Mouse (Mus musculus) testis, postnatal 14 days (tissue): ENCODE data around the gene Rprd1b.

Source experiments
- DNase-seq: peaks from one replicate; pipeline ENCODE4 v3.0.0; 2021; ENCODE audit warnings: low spot score

Gene Rprd1b

DNA sequence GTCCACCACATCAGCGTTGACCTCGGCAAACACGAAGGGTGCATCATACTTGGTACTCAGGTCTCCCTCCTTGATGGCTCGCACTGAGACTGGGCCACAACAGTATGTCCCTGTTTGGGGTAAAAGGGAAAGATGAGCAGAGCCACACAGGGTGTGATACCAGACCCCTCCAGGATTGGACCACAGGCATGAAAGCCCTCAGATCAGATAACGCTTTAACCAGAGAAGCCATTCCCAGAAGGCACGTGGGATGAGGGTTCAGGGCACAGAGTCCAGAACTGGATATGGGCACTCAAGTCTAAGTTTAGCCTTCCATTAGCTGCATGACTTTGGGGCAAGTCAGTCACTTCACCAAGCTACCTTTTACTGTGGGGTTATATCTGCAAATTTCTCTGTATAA lies 98.9 kb downstream of the Rprd1b start:
- no peak for DNase-seq

DNA sequence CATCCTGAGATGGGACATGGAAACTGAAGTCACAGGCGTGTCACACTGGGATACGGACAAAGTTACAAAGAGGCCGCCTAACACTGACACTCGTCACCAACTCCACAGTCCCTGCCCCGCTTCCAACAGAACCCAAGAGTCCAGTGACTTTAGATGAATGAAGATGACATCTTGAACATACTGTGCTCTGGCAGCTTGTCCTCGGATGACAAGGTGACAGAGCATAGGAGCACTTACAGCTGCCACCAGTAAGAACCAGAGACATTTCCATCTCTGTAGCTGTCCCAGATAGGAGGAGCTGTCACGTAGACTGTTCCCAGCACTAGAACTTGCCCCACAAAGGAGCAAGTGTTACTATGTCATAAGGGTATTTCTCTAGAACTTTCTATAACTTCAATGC lies 99.6 kb downstream of the Rprd1b start:
- DNase-seq = no peak

DNA sequence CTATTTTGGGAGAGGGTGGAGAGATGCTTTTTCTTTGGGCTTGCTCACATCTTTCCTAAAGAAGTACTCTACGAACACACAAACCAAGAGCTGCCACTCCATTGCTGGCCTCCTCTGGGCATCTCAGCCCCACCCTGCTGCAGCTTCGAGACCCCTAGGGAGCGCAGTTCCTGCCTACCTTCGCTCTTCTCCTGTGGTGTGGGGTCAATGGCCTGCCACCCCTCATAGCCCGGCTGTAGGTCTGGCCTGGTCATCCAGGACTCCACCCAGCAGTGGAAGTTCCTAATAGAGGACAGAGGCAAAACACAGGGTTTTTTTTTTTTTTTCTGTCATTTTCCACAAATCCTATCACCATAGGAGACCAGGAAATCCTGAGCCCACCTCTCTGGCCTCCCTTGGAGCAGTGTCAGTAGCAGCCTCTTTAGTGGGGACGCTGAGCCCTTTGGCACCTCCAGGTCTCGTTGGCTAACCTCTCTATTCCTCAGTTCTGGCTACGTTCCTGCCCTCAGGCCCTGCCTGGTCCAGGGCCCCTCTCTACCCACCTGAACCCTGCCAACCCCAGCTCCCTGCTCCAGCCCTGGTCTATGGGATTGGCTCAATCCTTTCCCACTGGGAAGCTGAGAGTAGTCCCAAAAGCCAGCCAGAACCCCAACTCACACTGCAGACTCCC lies 100.3 kb downstream of the Rprd1b start:
- DNase-seq = no peak

DNA sequence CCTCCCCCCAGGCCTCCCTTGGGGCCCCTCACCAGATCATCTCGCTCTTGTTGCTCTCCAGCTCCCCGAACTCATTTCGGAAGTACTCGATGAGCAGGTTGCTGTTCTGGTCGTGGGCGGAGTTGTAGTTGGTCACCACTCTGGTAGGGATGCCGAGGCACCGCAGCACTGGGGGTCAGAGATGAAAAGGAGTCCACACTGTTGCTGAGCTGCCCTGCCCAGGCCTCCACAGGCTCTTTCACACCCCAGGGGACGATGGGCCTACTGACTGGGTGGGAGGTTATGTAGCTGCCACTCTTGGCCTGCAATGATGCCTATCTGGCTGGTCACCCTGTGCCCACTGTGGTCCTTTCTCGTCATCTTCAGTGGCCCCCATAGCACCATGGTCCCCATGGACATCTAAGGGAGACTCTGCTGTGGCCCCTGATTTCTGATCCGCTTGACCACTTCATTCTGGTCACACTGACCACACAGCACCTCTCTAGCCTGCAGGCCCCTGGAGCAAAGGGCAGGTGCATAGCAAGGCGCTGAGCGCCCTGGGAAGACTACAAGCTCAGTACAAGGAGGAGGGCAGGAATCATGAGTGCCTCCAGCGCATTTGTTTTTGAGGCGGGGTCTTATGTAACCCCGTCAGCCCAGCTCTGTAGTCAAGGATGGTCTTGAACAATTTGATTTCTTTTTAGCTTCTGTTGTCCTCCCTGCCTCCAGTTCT lies 101.2 kb downstream of the Rprd1b start:
- DNase-seq = no peak

DNA sequence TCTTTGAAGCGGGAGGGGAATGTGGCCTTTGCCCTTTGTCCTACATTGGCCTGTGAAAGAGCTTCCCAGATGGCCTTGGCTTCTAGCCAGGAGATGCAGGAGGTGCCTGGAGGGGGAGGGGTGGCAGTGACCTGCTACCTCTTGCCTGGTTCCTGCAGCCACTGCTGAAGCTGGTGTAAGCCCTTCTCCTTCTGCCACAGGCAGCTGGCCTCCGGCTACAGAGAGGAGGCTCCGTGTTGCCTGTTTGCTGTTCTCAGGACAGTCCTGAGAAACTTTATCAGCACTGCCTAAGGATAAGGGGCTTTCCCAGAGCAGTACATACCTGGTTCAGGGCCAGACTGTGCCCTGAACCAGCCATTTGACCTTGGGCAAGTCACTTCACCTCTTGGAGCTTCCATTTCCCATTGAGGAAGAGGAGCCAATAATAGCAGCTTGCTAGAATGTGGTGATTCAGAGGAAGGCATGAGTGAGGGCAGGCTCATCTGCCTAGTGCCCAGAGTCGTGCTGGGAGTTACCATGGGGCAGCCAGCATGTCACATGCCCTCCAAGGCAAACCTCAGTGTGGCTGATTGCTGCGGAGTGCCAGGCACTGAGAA lies 102.2 kb downstream of the Rprd1b start:
- DNase-seq = no peak

DNA sequence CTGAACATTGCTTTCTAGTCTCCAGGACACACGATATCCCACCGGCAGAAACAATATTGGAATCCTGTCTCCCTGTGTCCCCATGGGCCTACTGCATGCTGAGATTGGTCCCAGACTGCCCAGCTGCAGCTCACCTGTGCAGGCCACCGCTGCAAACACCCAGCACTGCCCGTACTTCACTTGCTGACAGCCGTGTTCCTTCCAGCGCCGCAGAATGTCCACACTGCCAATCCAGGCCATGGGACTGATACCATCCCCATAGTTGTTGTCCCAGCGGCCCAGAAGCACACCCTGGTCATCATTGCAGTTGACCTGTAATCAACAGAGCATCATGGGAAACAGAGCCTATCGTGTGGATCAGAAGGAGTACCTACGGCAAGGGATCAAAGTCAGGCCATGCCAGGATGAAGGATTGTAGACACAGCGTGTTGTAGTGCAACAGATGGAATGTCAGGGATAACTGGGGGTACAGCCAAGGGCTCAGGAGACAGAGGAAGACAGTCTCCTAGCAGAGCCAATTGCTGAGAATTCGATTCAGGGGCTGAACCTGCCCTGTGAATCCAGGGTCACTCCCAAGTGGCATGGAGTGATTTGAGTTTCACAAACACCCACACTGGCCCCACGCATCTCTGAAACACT lies 103.0 kb downstream of the Rprd1b start:
- no peak for DNase-seq

DNA sequence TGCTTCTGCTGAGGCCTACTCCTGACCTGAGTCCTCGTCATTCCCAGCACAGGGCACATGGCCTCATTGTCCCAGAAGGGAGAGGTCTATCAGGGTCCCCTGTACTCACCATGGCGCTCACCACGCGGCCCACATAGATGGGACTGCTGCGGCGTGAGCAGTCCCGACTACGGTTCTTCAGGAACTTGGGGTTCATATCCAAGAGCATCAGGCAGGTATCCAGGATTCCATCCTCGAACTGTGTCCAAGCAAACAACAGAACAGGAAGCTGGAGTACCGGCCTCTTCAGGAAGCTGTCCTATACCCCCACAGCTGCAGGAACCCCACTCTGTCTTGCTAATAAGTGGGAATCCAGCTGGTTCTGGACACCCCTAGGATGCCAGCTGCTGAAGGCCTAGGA lies 104.0 kb downstream of the Rprd1b start:
- no peak for DNase-seq

DNA sequence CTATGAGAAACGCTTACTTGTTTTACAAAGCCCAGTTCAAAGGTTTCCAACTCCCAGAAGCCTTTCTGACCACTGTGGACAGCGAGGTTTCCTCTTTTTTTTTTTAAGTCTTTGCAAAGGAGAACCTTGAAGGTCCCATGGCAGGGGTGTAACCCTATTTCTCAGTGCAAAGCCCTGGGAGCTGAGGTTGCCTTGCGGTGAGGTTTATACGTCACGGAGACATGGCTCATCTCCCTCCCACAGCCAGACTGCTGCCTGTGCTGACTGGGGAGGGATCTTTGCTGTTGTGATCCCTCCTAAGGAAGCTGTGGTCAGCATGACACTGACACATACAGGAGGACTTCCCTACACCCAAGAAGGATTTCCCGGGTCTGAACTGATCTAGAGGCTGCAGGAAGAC lies 104.8 kb downstream of the Rprd1b start:
- no peak for DNase-seq

DNA sequence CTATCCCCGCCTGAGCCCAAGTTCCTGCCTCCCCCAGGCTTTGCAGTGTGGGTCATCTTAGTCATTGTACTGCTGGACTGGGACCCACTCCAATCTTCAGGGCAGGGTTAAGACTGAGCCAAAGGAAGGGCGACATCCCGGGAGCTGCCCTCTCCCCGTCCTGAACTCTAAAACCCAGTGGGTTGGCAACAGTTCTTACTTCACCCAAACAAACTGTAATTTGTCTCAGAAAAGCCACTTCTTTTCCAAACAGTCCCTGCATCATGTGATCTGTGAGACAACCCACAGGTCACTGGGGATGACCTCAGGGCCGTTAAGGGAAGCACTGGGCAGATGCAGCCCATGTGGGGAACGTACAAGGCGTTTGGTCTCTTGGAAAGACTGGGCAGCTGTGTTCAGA lies 107.9 kb downstream of the Rprd1b start:
- DNase-seq = no peak

DNA sequence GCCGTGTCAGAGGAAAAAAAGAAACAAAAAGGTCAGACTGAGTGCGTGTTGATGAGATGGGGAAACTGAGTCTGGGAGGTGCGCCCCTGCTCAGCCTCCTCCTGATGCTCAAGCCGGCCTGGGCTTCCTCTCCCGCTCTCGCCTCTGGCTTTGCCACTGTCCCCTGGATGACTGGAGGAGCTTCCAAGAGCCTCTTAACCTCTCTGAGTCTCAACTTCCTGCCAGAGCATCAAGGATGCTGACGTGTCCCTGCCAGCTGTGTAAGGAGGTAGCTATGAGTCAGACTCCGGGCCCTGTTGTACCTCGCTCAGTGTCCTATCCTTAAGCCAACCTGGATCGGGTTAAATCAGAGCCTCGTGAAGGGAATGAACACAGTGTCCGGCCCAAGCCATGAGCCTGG lies 109.5 kb downstream of the Rprd1b start:
- no peak for DNase-seq

DNA sequence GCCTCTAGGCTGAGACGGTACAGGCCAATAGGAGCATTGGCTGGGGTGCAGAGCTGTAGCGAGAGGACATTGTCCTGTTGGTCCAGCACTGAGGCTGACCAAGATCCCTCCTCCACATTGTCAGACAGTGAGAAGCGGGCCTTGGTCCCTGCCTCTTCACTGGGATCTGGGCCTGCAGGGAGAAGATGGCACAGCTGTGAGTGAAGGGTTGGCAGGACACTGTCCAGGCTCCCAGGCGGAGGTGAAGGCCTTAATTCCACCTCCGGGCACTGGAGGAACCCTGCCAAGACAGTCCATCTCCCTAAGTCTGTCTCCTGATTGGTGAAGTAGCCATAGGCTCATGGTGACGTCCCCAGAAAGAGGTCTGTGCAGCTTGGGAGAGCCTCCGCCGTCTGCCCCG lies 110.5 kb downstream of the Rprd1b start:
- no peak for DNase-seq

DNA sequence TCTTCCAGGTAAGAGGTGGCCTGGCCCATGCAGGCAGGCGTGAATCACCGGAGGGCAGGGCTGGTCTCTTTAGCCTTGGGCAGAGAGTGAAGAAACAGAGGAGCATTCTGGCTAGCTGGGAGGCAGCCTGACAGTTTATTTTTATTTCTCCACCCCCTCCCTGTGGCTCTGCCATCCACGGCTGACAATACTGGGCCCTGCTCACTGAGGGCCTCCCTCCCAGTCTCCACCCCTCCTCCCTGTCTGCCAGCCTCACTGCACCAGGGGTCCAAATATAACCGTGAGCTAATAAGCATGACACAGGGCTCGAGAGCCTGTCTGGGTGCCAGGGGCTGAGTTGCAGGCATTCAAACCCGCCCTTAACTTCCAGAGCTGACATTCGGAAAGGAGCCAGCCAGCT lies 111.3 kb downstream of the Rprd1b start:
- DNase-seq = no peak

DNA sequence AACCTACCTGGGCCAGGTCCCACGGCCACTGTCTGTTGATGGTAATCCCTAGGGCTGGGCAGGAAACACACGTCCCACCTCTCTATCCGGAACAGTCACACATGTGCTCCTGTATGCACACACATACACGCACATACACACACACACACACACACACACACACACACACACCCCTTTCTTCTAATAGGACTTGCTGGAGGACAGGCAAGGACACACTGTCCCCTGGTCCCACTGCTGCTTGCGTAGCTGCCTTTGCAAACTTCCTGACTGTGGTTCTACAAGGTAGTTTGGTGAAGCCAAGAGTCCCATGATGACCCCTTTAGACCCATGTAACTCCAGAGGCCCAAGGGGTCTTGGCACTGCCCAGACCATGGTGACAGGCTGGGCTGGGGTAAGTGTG lies 112.4 kb downstream of the Rprd1b start:
- no peak for DNase-seq

DNA sequence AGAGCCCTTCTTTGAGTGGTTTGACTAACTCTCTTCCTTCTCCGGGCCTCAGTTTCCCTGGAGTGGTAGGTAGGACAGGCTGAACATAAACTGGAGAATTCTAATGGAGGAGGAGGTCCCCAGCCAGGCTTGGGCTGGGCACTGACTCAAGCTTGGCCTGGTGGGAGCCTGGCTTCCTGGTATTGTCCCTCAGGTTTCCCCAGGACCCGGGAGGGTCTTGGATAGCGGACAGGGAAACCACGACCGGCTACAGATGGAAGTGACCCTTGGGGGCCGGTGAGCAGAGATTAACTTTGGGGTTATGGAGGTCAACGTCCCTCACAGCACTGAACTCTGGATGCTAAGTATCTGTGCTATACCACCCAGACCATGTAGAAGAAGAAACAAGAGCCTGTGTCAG lies 113.0 kb downstream of the Rprd1b start:
- DNase-seq = no peak

DNA sequence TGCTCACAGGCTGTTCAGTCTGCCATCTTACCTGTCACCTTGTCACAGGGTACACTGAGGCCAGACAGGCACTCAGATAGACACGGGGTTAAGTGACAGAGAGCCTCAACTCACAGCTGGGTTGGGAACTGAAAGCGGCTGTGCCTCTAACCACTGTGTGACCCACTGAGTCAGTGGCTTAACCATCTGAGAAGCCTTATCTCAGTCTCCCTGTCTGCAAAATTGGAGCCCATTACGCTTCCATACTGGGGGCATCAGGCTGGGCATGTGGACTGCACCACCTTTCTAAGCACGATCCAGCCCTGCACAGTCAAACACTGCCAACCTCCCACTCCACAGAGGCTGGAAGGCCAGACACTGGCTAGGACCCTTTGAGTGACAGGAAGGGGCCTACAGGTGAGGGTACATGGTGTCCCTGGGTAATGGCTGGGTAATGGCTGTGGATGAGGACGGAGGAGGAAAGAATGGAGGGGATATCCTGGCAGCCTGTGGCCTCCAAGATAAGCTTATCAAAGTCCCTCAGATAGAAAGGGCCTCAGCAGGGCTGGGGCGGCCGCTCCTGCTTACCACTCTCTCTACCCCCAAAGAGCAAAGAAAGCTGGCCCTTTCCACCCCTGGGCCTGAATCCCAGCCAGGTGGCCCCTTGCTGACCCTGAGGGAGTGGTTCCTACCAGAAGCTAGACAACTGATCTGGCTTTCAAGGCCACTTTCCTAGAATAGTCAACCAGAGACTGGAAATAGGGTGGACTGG lies 113.6 kb downstream of the Rprd1b start:
- peak; percentile 68 for DNase-seq

DNA sequence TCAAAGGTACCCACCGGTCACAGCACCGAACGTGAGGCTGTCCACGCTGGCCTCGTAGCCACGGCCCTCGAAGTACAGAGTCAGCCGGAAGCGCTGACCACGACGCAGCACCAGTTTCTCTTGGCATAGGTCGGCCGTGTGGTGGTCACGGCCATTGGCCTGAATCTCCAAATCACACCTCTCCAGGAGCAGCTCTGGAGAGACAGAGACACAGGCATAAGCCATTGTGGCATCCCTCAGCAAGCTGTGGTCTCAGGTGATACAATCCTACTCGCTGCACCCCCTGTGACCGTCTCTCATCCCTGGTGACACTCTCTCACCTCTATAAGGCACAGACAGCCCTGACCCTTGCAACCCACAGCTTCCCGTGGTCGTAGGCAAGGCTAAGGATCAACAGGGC lies 114.7 kb downstream of the Rprd1b start:
- DNase-seq = no peak

DNA sequence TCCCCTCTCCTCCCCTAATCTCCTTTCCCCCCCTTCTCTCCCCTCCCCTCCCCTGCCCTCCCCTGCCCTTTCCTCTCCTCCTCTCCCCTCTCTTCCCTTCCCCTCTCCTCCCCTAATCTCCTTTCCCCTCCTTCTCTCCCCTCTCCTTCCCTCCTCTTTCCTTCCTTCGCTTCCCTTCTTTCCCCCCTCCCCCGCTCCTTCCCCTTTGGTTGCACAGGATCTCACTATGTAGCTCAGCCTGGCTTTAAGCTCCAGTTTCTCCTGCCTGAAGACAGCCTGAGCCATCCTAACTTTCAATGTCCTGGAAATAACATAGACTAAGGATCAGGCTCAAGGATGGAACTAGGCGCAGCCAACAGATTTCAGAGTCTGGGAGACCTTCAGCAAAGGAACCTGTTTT lies 115.5 kb downstream of the Rprd1b start:
- DNase-seq = no peak

DNA sequence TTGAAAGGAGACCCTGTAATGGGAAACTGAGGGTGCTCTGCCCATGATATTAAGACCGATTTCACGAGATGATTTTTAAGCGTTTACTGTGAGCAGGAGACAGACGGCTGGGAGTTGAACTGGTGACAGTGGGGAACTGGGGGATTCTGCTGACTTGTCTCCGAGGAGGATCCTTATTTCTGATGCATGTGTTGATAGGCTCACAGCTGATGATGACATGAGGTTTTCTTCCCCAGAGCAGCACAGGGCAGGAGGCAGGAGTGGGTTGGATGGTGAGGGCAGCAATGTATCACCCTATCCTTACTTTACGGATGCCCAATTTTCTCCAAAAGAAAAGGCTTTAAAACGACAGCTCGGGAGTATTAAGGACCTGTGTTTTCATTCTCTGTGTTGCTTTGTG lies 116.0 kb downstream of the Rprd1b start:
- no peak for DNase-seq

DNA sequence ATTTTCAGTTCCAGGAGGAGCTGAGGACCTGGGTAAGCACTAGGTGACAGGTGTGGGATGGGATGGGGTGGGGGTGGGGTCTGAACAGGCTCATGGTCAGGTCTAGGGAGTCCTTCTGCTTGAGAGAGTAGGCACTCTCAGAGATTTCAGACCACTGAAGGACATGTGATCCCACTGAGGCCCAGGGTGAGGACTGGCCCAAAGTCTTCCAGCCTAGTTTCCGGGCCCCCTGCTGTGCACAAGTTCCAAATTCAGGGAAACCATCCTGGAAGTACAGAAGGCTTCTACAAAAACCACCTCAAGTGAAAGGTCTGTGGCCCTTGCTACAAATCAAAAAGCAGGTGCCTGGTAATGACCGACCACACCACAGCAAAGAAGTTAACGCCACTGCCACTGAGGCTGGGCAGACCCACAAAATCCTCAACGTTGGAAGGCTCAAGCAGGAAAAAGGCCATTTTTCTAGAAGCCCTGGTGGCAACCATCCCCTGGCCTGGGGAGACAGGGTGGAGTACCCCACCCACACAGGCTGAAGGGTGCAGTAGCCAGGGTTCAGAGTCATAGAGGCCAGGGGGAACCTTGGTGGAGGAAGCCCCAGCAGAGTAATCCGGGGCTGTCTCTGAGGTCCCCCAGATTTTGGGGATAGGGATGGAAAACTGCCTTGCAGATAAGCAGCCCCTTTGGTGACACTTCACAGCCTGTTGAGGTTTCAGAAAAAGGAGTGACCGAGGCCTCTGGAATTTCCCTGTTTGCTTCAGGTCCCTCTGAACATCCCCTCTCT lies 116.6 kb downstream of the Rprd1b start:
- no peak for DNase-seq

DNA sequence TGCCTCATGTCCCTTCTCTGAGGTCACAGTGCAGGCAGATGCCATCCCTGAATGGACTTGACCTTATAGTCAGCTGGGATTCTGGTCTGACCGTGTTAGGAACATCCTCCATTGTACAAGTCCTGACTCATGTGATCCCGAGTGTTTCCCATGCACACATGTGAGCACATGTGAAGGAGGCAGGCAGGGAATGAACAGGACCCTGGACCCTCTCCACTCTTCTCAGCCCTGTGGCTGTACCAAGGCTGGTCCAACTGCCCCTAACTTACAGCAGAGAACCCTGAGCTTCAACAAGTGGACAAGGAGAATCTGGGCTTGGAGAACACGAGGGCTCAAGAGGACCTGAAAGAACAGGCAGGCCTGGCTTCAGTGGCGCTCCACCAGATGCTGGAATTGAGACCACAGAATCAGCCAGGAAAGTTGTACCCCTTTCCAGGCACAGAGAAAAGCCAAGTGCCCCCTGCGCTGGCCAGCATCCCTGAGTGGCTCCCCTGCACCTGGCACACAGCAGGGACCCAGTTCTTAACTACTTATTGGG lies 117.3 kb downstream of the Rprd1b start:
- DNase-seq = no peak

DNA sequence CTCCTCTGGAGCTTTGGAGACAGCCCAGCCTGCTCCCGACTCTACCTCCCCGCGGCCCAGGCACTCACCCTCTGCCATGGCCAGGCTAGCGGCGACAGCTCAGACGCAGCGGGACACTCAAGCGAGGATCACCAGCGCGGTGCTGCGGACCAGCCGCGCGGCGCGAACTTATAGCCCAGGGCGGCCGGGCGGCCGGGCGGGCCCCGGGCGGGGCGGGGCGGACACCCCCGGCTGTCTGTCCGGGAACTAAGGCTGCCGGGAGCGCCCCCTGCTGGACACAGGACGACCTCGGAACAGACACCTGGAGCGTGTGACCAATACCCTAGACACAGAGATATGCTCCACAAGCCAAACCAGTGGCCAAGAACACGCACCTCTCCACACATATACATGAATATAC lies 117.9 kb downstream of the Rprd1b start, which contains the start of gene Tgm2:
Gene Tgm2, minus strand, starts transcription at position 214 of the 400 bp plus-strand sequence.
- DNase-seq = peak; percentile 79
